Mouse (Mus musculus): ENCODE measurements around the gene Ggnbp2. TPM values are rescaled to one million over a fixed set of nuclear protein-coding genes. Genes with fewer than 3 reads are reported as not detected.

Ggnbp2 gene
- polyA plus RNA-seq, 2 experiments = 67.3 to 105 TPM

DNA sequence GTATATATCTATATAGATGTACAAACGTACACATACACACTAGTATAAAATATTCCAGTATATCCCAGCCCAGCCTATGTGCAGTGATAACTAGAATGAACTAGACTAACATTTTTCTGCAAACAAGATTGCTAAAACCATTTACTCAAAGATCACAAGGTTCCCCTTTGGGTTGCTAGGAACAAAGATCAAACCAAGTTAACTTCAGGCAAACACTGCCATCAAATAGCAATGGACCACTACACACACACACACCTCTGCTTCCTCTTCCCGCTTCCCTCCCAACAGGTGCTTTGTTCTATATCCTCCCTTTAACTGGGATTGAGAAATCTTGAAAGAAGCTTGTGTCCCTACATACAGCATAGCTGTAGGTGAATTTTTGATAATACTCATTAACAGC is 3.0 kb downstream of the Ggnbp2 start:
- DNase-seq (ENCODE audit: low spot score) (no peak), ATAC-seq (ENCODE audit: low FRiP score, low read depth) (no peak)
- Histone ChIP-seq H3K4me2 (replicated peaks; ENCODE audit: low read depth, low read length, severe bottlenecking) (no peak overlapping the region), H3K4me3 (replicated peaks; ENCODE audit: low read length) (no peak overlapping the region), H3K27ac (replicated peaks; ENCODE audit: low read depth, low read length) (no peak overlapping the region), H3K9ac (ENCODE audit: low read depth, low read length, severe bottlenecking) (no peak overlapping the region), H3K4me1 (ENCODE audit: control insufficient read depth, insufficient read depth, low read length) (peaks cover 13% of the 10 kb centered on the region), H3K36me3 (ENCODE audit: control insufficient read depth, insufficient read depth, low read length) (peaks cover 6% of the 10 kb centered on the region; the same call in 1 of the 2 replicates), H3K9me3 (ENCODE audit: control insufficient read depth, low read length) (no peaks in the 10 kb centered on the region), H3K27me3 (ENCODE audit: control insufficient read depth, insufficient read depth, low read length) (no peaks in the 10 kb centered on the region)
- 85% methylated on average over 2 of the region's 2 CpGs for WGBS
- no peak for TF ChIP-seq POLR2A (IDR thresholded peaks at IDR 0.05; ENCODE audit: borderline replicate concordance, extremely low read depth, insufficient read depth, insufficient read length)

GRCm38 (mm10) chr11:84865268-84865667 is 5.3 kb downstream of the Ggnbp2 start:
- no peak overlapping the region for H3K4me2 ChIP-seq (replicated peaks; ENCODE audit: low read depth, low read length, severe bottlenecking)
- H3K36me3 ChIP-seq (ENCODE audit: control insufficient read depth, insufficient read depth, low read length) = peaks cover 20% of the 10 kb centered on the region
- no peak overlapping the region for H3K4me3 ChIP-seq (replicated peaks; ENCODE audit: low read length)
- H3K9me3 ChIP-seq (ENCODE audit: control insufficient read depth, low read length) = no peaks in the 10 kb centered on the region
- peaks cover 10% of the 10 kb centered on the region for H3K4me1 ChIP-seq (ENCODE audit: control insufficient read depth, insufficient read depth, low read length)
- H3K27me3 ChIP-seq (ENCODE audit: control insufficient read depth, insufficient read depth, low read length) = no peaks in the 10 kb centered on the region
- H3K27ac ChIP-seq (replicated peaks; ENCODE audit: low read depth, low read length) = no peak overlapping the region
- WGBS = 58% methylated on average over 2 of the region's 2 CpGs
- no peak for DNase-seq (ENCODE audit: low spot score)
- no peak for TF ChIP-seq POLR2A (IDR thresholded peaks at IDR 0.05; ENCODE audit: borderline replicate concordance, extremely low read depth, insufficient read depth, insufficient read length)
- no peak overlapping the region for H3K9ac ChIP-seq (ENCODE audit: low read depth, low read length, severe bottlenecking)
- no peak for ATAC-seq (ENCODE audit: low FRiP score, low read depth)

DNA sequence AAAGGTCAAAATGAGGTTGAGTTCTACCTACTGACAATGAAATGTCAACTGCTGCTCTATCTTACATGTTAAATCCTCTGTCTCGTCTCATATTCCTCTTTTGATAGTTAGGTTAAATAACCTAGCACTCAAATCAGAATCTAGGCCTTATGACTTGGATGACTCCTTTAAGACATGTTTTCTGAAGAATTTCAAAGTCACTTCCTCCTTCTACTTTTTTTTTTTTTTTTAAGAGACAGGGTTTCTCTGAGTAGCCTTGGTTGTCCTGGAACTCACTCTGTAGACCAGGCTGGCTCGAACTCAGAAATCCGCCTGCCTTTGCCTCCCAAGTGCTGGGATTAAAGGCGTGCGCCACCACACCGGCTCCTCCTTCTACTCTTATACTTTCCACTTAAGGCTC is 15.3 kb downstream of the Ggnbp2 start:
- DNase-seq (ENCODE audit: low spot score) (no peak), ATAC-seq (ENCODE audit: low FRiP score, low read depth) (no peak)
- no peak for TF ChIP-seq POLR2A (IDR thresholded peaks at IDR 0.05; ENCODE audit: borderline replicate concordance, extremely low read depth, insufficient read depth, insufficient read length)
- H3K36me3 ChIP-seq (ENCODE audit: control insufficient read depth, insufficient read depth, low read length) = peaks cover 79% of the 10 kb centered on the region
- H3K27me3 ChIP-seq (ENCODE audit: control insufficient read depth, insufficient read depth, low read length) = no peaks in the 10 kb centered on the region
- H3K4me1 ChIP-seq (ENCODE audit: control insufficient read depth, insufficient read depth, low read length) = no peaks in the 10 kb centered on the region
- 93% methylated on average over 6 of the region's 6 CpGs for WGBS
- no peak overlapping the region for H3K4me3 ChIP-seq (replicated peaks; ENCODE audit: low read length)
- H3K9ac ChIP-seq (ENCODE audit: low read depth, low read length, severe bottlenecking) = no peak overlapping the region
- H3K4me2 ChIP-seq (replicated peaks; ENCODE audit: low read depth, low read length, severe bottlenecking) = no peak overlapping the region
- H3K27ac ChIP-seq (replicated peaks; ENCODE audit: low read depth, low read length) = no peak overlapping the region
- H3K9me3 ChIP-seq (ENCODE audit: control insufficient read depth, low read length) = no peaks in the 10 kb centered on the region

- no peak overlapping the region for H3K27ac ChIP-seq (replicated peaks; ENCODE audit: low read depth, low read length)
- no peak overlapping the region for H3K4me3 ChIP-seq (replicated peaks; ENCODE audit: low read length)
- ATAC-seq (ENCODE audit: low FRiP score, low read depth) (no peak), DNase-seq (ENCODE audit: low spot score) (no peak)
- 85% methylated on average over 7 of the region's 7 CpGs for WGBS
- H3K4me1 ChIP-seq (ENCODE audit: control insufficient read depth, insufficient read depth, low read length) = no peaks in the 10 kb centered on the region
- no peak overlapping the region for H3K4me2 ChIP-seq (replicated peaks; ENCODE audit: low read depth, low read length, severe bottlenecking)
- TF ChIP-seq POLR2A (IDR thresholded peaks at IDR 0.05; ENCODE audit: borderline replicate concordance, extremely low read depth, insufficient read depth, insufficient read length) = no peak
- no peaks in the 10 kb centered on the region for H3K9me3 ChIP-seq (ENCODE audit: control insufficient read depth, low read length)
- peaks cover 71% of the 10 kb centered on the region for H3K36me3 ChIP-seq (ENCODE audit: control insufficient read depth, insufficient read depth, low read length)
- no peak overlapping the region for H3K9ac ChIP-seq (ENCODE audit: low read depth, low read length, severe bottlenecking)
- H3K27me3 ChIP-seq (ENCODE audit: control insufficient read depth, insufficient read depth, low read length) = no peaks in the 10 kb centered on the region
Observed at GRCm38 (mm10) chr11:84847475-84848090, 23.0 kb downstream of the Ggnbp2 start.

GRCm38 (mm10) chr11:84846741-84847474 is 23.7 kb downstream of the Ggnbp2 start:
- H3K9ac ChIP-seq (ENCODE audit: low read depth, low read length, severe bottlenecking) = no peak overlapping the region
- TF ChIP-seq POLR2A (IDR thresholded peaks at IDR 0.05; ENCODE audit: borderline replicate concordance, extremely low read depth, insufficient read depth, insufficient read length) = no peak
- H3K4me3 ChIP-seq (replicated peaks; ENCODE audit: low read length) = no peak overlapping the region
- H3K4me1 ChIP-seq (ENCODE audit: control insufficient read depth, insufficient read depth, low read length) = no peaks in the 10 kb centered on the region
- no peak overlapping the region for H3K4me2 ChIP-seq (replicated peaks; ENCODE audit: low read depth, low read length, severe bottlenecking)
- 96% methylated on average over 15 of the region's 15 CpGs for WGBS
- H3K9me3 ChIP-seq (ENCODE audit: control insufficient read depth, low read length) = no peaks in the 10 kb centered on the region
- no peak overlapping the region for H3K27ac ChIP-seq (replicated peaks; ENCODE audit: low read depth, low read length)
- no peak for ATAC-seq (ENCODE audit: low FRiP score, low read depth)
- H3K36me3 ChIP-seq (ENCODE audit: control insufficient read depth, insufficient read depth, low read length) = peaks cover 68% of the 10 kb centered on the region
- H3K27me3 ChIP-seq (ENCODE audit: control insufficient read depth, insufficient read depth, low read length) = no peaks in the 10 kb centered on the region
- no peak for DNase-seq (ENCODE audit: low spot score)
